Mouse (Mus musculus): ENCODE measurements around the gene Rpl36al. TPM values are rescaled to one million over a fixed set of nuclear protein-coding genes. Genes with fewer than 3 reads are reported as not detected.

Gene Rpl36al
- total RNA-seq, 2 experiments from 2014 or later = 336 to 346 TPM

- DNase-seq (ENCODE audit: low spot score) = peak; percentile 54
Observed at GRCm38 (mm10) chr12:69159578-69159940, 24.3 kb downstream of the Rpl36al start.

GRCm38 (mm10) chr12:69158765-69159577, 24.9 kb downstream of the Rpl36al start, which contains the start of gene Rps29:
Rps29 (minus strand) TSS chr12:69159186.
- peak; percentile 97 for DNase-seq (ENCODE audit: low spot score)

GRCm38 (mm10) chr12:69158366-69158764, 25.5 kb downstream of the Rpl36al start:
- DNase-seq (ENCODE audit: low spot score) = no peak

GRCm38 (mm10) chr12:69157107-69157506, 26.8 kb downstream of the Rpl36al start:
- DNase-seq (ENCODE audit: low spot score) = no peak

- DNase-seq (ENCODE audit: low spot score) = no peak
Observed at GRCm38 (mm10) chr12:69156436-69156835, 27.4 kb downstream of the Rpl36al start.

- DNase-seq (ENCODE audit: low spot score) = no peak
Observed at GRCm38 (mm10) chr12:69155923-69156322, 28.0 kb downstream of the Rpl36al start.

GRCm38 (mm10) chr12:69150049-69150448, 33.8 kb downstream of the Rpl36al start:
- no peak for DNase-seq (ENCODE audit: low spot score)

GRCm38 (mm10) chr12:69147166-69147735, 36.6 kb downstream of the Rpl36al start:
- no peak for DNase-seq (ENCODE audit: low spot score)

GRCm38 (mm10) chr12:69143460-69143859, 40.4 kb downstream of the Rpl36al start:
- DNase-seq (ENCODE audit: low spot score) = no peak

- no peak for DNase-seq (ENCODE audit: low spot score)
Observed at GRCm38 (mm10) chr12:69139841-69140240, 44.0 kb downstream of the Rpl36al start.

- no peak for DNase-seq (ENCODE audit: low spot score)
Observed at GRCm38 (mm10) chr12:69139201-69139600, 44.7 kb downstream of the Rpl36al start.

Small RNA genes lying within 50 kb of the gene (microRNA-seq; reads per million reads assigned to microRNA genes)
- gene Gm47287 (not detected), gene Gm47295 (5.1 reads per million, percentile 10 among the genes with 10 or more reads in this experiment)

Other genes starting within 250 kb of the Rpl36al start
- 1,000 to 10,000 TPM in 1 of 2 experiments, 100 to 1,000 TPM in 1; 898 to 1,011 TPM for gene Rps29, start 24.9 kb downstream of the Rpl36al start, total RNA-seq (2021)
- gene Lrr1, start 15.3 kb downstream of the Rpl36al start, total RNA-seq (2021) = not detected
- gene Mgat2, start 74 bp upstream of the Rpl36al start, total RNA-seq (2021) = 1 to 10 TPM; 5.6 to 7.2 TPM
- 1 to 10 TPM; 1.7 to 3.4 TPM for gene Gm49383, start 13.0 kb upstream of the Rpl36al start, total RNA-seq (2021)
- gene Dnaaf2, start 14.3 kb upstream of the Rpl36al start, total RNA-seq (2021) = under 1 TPM; 0.59 to 0.73 TPM
- gene Gm49384, start 20.2 kb upstream of the Rpl36al start, total RNA-seq (2021) = 1 to 10 TPM; 1.9 to 2.0 TPM
- gene Pole2, start 44.1 kb upstream of the Rpl36al start, total RNA-seq (2021) = under 1 TPM; 0.18 to 0.19 TPM
- gene Klhdc1, start 57.1 kb upstream of the Rpl36al start, total RNA-seq (2021) = 10 to 100 TPM; 22.7 to 26.2 TPM
- gene Klhdc2, start 112.6 kb upstream of the Rpl36al start, total RNA-seq (2021) = 100 to 1,000 TPM in 1 of 2 experiments, 10 to 100 TPM in 1; 98.7 to 119 TPM
- gene Nemf, start 173.1 kb upstream of the Rpl36al start, total RNA-seq (2021) = 10 to 100 TPM; 18.7 to 20.9 TPM
- 10 to 100 TPM; 19.1 to 26.3 TPM for gene Arf6, start 188.1 kb upstream of the Rpl36al start, total RNA-seq (2021)
- gene Gm9887, start 188.4 kb upstream of the Rpl36al start, total RNA-seq (2021) = not detected